Mouse (Mus musculus) lung, adult 2 months (tissue): Measurements from ENCODE around the gene Lekr1.

Experiments
- CTCF ChIP-seq: fragments of 200-500 bp; IDR thresholded peaks from 2 replicates; pipeline ENCODE4 v1.5.1; 2011; ENCODE audit warnings: mild to moderate bottlenecking, low read length, control low read depth; ENCODE audit not compliant: insufficient read depth
- POLR2A ChIP-seq: fragments of 200-500 bp; IDR thresholded peaks from 2 replicates; pipeline ENCODE4 v1.6.1; 2011; ENCODE audit warnings: low read depth, mild to moderate bottlenecking, control low read depth, low read length, borderline replicate concordance; ENCODE audit errors: extremely low read depth

- TF ChIP-seq CTCF (no peak), POLR2A (peak; percentile 63)
Observed at GRCm38 (mm10) chr3:65658721-65659619, 7.1 kb upstream of the Lekr1 start.
